In the genomic region with DNA sequence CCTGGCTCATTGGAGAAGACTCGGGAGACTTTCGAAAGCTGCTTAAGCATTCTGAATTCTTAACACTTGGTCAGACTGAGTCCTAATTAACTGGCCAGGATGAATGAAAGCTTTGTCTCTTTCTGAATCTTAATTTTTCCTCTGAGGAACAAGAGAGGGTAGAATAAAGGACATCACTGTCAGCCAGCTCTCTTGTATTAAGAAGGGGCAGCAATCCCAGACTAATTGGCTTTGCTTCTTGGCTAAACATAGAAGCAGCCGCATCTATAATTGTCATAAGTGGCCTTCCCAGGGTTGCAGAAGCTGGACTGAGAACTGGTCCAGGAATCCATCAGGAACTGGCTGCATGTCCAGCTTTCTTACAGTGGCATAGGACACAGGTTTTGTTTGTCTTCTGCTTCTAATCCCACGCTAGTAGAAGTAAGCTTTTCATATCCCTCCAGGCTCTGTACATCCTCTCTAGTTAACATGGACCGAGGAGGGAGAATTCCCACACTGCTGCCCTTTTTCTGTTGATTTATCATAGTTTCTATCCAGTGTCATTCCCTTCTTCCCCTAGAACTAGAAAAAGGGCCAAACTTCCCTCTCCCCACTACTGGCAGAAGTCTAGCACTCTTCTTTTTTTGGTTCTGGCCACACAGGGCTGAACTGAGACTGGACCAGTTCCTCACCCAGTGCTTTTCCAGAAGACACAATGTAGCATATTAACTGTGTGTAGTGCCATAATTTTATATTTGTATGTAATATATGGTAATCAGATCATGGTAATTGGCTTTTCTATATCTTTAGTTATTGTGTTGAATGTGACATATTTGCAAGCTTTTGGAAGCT, we compare ENCODE assay signal across 10 mouse cellular contexts. TPM values are rescaled to one million over a fixed set of nuclear protein-coding genes. Genes with fewer than 3 reads are reported as not detected.
DNase-seq lines count a peak whose midpoint lies in the region; ATAC-seq and TF ChIP-seq lines count a peak whose summit lies in the region.
"Had no signal": no experiment of that assay in that cellular context is flagged by ENCODE, and none has a peak within 500 bp of the region (broad histone marks: within the 10 kb centered on the region; RNA-seq: fewer than 3 reads in every experiment).

No protein-coding gene starts in this region.

- no peak overlapping the region for H3K9ac ChIP-seq in heart, adult 2 months (ENCODE audit: low read depth, low read length)

- no peak for ATAC-seq in erythroblast, adult 5-6 weeks (replicated peaks; ENCODE audit: low FRiP score, poor library complexity, severe bottlenecking)

- peak overlapping the region; percentile 3; the same call in 1 of the 2 replicates for H3K4me3 ChIP-seq in heart, adult 2 months
- H3K4me3 ChIP-seq in kidney, adult 2 months (ENCODE audit: insufficient read depth, low read depth, low read length), result no peak overlapping the region
- H3K4me3 ChIP-seq: limb, embryonic 10.5 days had no signal

- H3K27me3 ChIP-seq in heart, adult 2 months (ENCODE audit: control insufficient read depth, insufficient read depth, low read length), result no peaks in the 10 kb centered on the region
- H3K27me3 ChIP-seq in kidney, adult 2 months (replicated peaks; ENCODE audit: control insufficient read depth, insufficient read depth, low read length), result no peaks in the 10 kb centered on the region

- no peak for TF ChIP-seq CTCF in brain, embryonic 14.5 days (IDR thresholded peaks at IDR 0.05; ENCODE audit: borderline replicate concordance, extremely low read depth, insufficient read depth, insufficient read length)
- no peak for TF ChIP-seq CTCF in heart, adult 2 months (IDR thresholded peaks at IDR 0.05)
- TF ChIP-seq CTCF in kidney, adult 2 months (conservative IDR thresholded peaks at IDR 0.05; ENCODE audit: insufficient read depth, insufficient read length, low read depth, low read length), result no peak

- 38% methylated on average over 5 of the region's 5 CpGs for WGBS in heart, adult 2 months
- 73% methylated on average over 5 of the region's 5 CpGs for WGBS in kidney, adult 2 months

- peak overlapping the region; percentile 88 for H3K27ac ChIP-seq in heart, adult 2 months
- no peak overlapping the region for H3K27ac ChIP-seq in kidney, adult 2 months (ENCODE audit: insufficient read depth, low read depth, low read length)
- H3K27ac ChIP-seq: limb, embryonic 10.5 days had no signal

- peaks cover 7% of the 10 kb centered on the region for H3K36me3 ChIP-seq in heart, adult 2 months (ENCODE audit: control insufficient read depth, insufficient read depth, low read length)
- no peaks in the 10 kb centered on the region for H3K36me3 ChIP-seq in kidney, adult 2 months (ENCODE audit: control insufficient read depth, insufficient read depth, low read length)
- H3K36me3 ChIP-seq: limb, embryonic 10.5 days had no signal

- peak; percentile 47 for DNase-seq in gastrocnemius, adult 18-20 months (ENCODE audit: low spot score)
- DNase-seq in gastrocnemius, postnatal 10 days, result no peak
- peak; percentile 97 for DNase-seq in brain, embryonic 14.5 days (ENCODE audit: low read depth)
- peak in 1 of 2 experiments; percentile 66 for DNase-seq in heart, adult 2 months
- DNase-seq in layer of hippocampus, postnatal 10 days (ENCODE audit: low spot score in 2 of 2), result peak; percentile 48 to 52
- no peak for DNase-seq in kidney, postnatal 36 days
- DNase-seq in kidney, adult 2 months, result no peak

- intact Hi-C loops in heart, adult 2 months (cut with DNase I), result no loop called here

- TF ChIP-seq POLR2A in brain, embryonic 14.5 days (IDR thresholded peaks at IDR 0.05; ENCODE audit: borderline replicate concordance, extremely low read depth, insufficient read depth, insufficient read length, poor library complexity, severe bottlenecking), result no peak
- 0 out of 2 replicates have a peak, but pooled peaks have one; percentile 11 for TF ChIP-seq POLR2A in heart, adult 2 months (IDR thresholded peaks at IDR 0.05; ENCODE audit: insufficient read depth, low read depth, low read length)
- no peak for TF ChIP-seq POLR2A in kidney, adult 2 months (IDR thresholded peaks at IDR 0.05; ENCODE audit: low read depth, low read length)

- H3K79me2 ChIP-seq in heart, adult 2 months (replicated peaks; ENCODE audit: control insufficient read depth, insufficient read depth, low read length), result no peaks in the 10 kb centered on the region

- H3K4me1 ChIP-seq in heart, adult 2 months (ENCODE audit: control insufficient read depth, insufficient read depth, low read length), result peaks cover 2% of the 10 kb centered on the region
- H3K4me1 ChIP-seq in kidney, adult 2 months (ENCODE audit: control insufficient read depth, insufficient read depth, low read length), result no peaks in the 10 kb centered on the region
- H3K4me1 ChIP-seq: limb, embryonic 10.5 days had no signal

- TF ChIP-seq EP300 in heart, adult 2 months (IDR thresholded peaks at IDR 0.05; ENCODE audit: insufficient read depth, low read depth, low read length), result no peak

RNA-seq across cellular contexts. Expression of gene Cst3, which starts 14.7 kb away (rescaled TPM):
- total RNA-seq in gastrocnemius, adult 18-20 months (2021), result 100 to 1,000 TPM; 596 to 649 TPM
- total RNA-seq in gastrocnemius, postnatal 10 days (2021), result 100 to 1,000 TPM; 442 to 445 TPM
- polyA plus RNA-seq in brain, embryonic 14.5 days (2012; rRNA removed), result 465 and 499 TPM in 2 replicates
- 1,000 to 10,000 TPM in 1 of 2 experiments, 100 to 1,000 TPM in 1; 956 to 1,050 TPM for total RNA-seq in heart, adult 2 months (2021)
- polyA plus RNA-seq in heart, adult 2 months (2012; rRNA removed), result 1,635 and 1,968 TPM in 2 replicates
- 1,000 to 10,000 TPM; 2,230 to 2,265 TPM for total RNA-seq in layer of hippocampus, postnatal 10 days (2021)
- 123 and 150 TPM in 2 replicates for total RNA-seq in erythroblast, adult 5-6 weeks (2015; ENCODE audit: low replicate concordance)
- 60.1 and 103 TPM in 2 replicates for total RNA-seq in erythroblast, adult 5-6 weeks (2017; ENCODE audit: low replicate concordance)
- 968 and 1,101 TPM in 2 replicates for polyA plus RNA-seq in kidney, adult 2 months (2012; rRNA removed)

RNA-seq across cellular contexts. Expression of gene 9230104L09Rik, which starts 25.4 kb away (rescaled TPM):
- 1 to 10 TPM in 1 of 2 experiments, under 1 TPM in 1; 0.88 to 1.5 TPM for total RNA-seq in gastrocnemius, adult 18-20 months (2021)
- 1 to 10 TPM; 1.5 to 1.6 TPM for total RNA-seq in gastrocnemius, postnatal 10 days (2021)
- not detected in 2 replicates for polyA plus RNA-seq in brain, embryonic 14.5 days (2012; rRNA removed)
- total RNA-seq in heart, adult 2 months (2021), result 1 to 10 TPM in 1 of 2 experiments, under 1 TPM in 1; 0.73 to 1.5 TPM
- polyA plus RNA-seq in heart, adult 2 months (2012; rRNA removed), result 0.70 and 0.80 TPM in 2 replicates
- total RNA-seq in layer of hippocampus, postnatal 10 days (2021), result not detected
- not detected in 2 replicates for total RNA-seq in erythroblast, adult 5-6 weeks (2015; ENCODE audit: low replicate concordance)
- not detected in 2 replicates for total RNA-seq in erythroblast, adult 5-6 weeks (2017; ENCODE audit: low replicate concordance)
- polyA plus RNA-seq in kidney, adult 2 months (2012; rRNA removed), result not detected in 2 replicates
- total RNA-seq: common myeloid progenitor, adult 5-6 weeks had no signal
- polyA plus RNA-seq: limb, embryonic 10.5 days had no signal

RNA-seq across cellular contexts. Expression of gene Cst9, which starts 55.3 kb away (rescaled TPM):
- total RNA-seq in gastrocnemius, adult 18-20 months (2021), result not detected
- not detected for total RNA-seq in gastrocnemius, postnatal 10 days (2021)
- polyA plus RNA-seq in brain, embryonic 14.5 days (2012; rRNA removed), result not detected in 2 replicates
- not detected for total RNA-seq in heart, adult 2 months (2021)
- polyA plus RNA-seq in heart, adult 2 months (2012; rRNA removed), result 0.82 and 2.2 TPM in 2 replicates
- not detected for total RNA-seq in layer of hippocampus, postnatal 10 days (2021)
- not detected in 2 replicates for total RNA-seq in erythroblast, adult 5-6 weeks (2015; ENCODE audit: low replicate concordance)
- total RNA-seq in erythroblast, adult 5-6 weeks (2017; ENCODE audit: low replicate concordance), result not detected in 2 replicates
- not detected in 2 replicates for polyA plus RNA-seq in kidney, adult 2 months (2012; rRNA removed)
- total RNA-seq: common myeloid progenitor, adult 5-6 weeks had no signal
- polyA plus RNA-seq: limb, embryonic 10.5 days had no signal

Comparison
In these comparisons a context has a peak if more than half of its experiments do, and no peak if none do; other contexts are left out.
1. DNase-seq: peak in gastrocnemius, adult 18-20 months (single experiment), brain, embryonic 14.5 days (single experiment) and layer of hippocampus, postnatal 10 days (2 of 2); none in gastrocnemius, postnatal 10 days (single experiment), kidney, postnatal 36 days (0 of 2) and kidney, adult 2 months (single experiment).